Mouse (Mus musculus): ENCODE measurements around the gene Fignl2. TPM values are rescaled to one million over a fixed set of nuclear protein-coding genes. Genes with fewer than 3 reads are reported as not detected.

The Fignl2 gene
- polyA plus RNA-seq, 1 experiment from 2014 or later: 0.09 TPM

- no peaks in the 10 kb centered on the region for H3K4me1 ChIP-seq
- H3K9me3 ChIP-seq: no peaks in the 10 kb centered on the region
- H3K27ac ChIP-seq: no peak overlapping the region
- no peaks in the 10 kb centered on the region for H3K27me3 ChIP-seq (replicated peaks)
- no peaks in the 10 kb centered on the region for H3K36me3 ChIP-seq (replicated peaks)
- H3K4me3 ChIP-seq: no peak overlapping the region
- H3K9ac ChIP-seq: no peak overlapping the region
- 84% methylated on average over 10 of the region's 10 CpGs for WGBS
- ATAC-seq (replicated peaks): no peak
- H3K4me2 ChIP-seq: no peak overlapping the region
These were observed 27.6 kb upstream of the Fignl2 start for GRCm38 (mm10) chr15:101106011-101106410.

- H3K9me3 ChIP-seq: no peaks in the 10 kb centered on the region
- no peak overlapping the region for H3K4me2 ChIP-seq
- no peaks in the 10 kb centered on the region for H3K27me3 ChIP-seq (replicated peaks)
- H3K27ac ChIP-seq: no peak overlapping the region
- WGBS: 21% methylated on average over 12 of the region's 12 CpGs
- no peak overlapping the region for H3K9ac ChIP-seq
- no peaks in the 10 kb centered on the region for H3K4me1 ChIP-seq
- no peak overlapping the region for H3K4me3 ChIP-seq
- H3K36me3 ChIP-seq (replicated peaks): no peaks in the 10 kb centered on the region
- ATAC-seq (replicated peaks): no peak
These were observed 27.2 kb upstream of the Fignl2 start for GRCm38 (mm10) chr15:101105496-101105994.

- WGBS: 88% methylated on average over 9 of the region's 9 CpGs
- no peaks in the 10 kb centered on the region for H3K4me1 ChIP-seq
- no peak overlapping the region for H3K27ac ChIP-seq
- H3K36me3 ChIP-seq (replicated peaks): no peaks in the 10 kb centered on the region
- no peaks in the 10 kb centered on the region for H3K27me3 ChIP-seq (replicated peaks)
- H3K4me2 ChIP-seq: no peak overlapping the region
- H3K9ac ChIP-seq: no peak overlapping the region
- H3K9me3 ChIP-seq: no peaks in the 10 kb centered on the region
- no peak overlapping the region for H3K4me3 ChIP-seq
- ATAC-seq (replicated peaks): no peak
These were observed 25.4 kb upstream of the Fignl2 start for GRCm38 (mm10) chr15:101103605-101104304.

GRCm38 (mm10) chr15:101100996-101101395, 22.6 kb upstream of the Fignl2 start:
- Histone ChIP-seq H3K36me3 (replicated peaks) (no peaks in the 10 kb centered on the region), H3K4me1 (peaks cover 9% of the 10 kb centered on the region), H3K9me3 (no peaks in the 10 kb centered on the region), H3K4me2 (no peak overlapping the region), H3K27me3 (replicated peaks) (no peaks in the 10 kb centered on the region), H3K27ac (no peak overlapping the region), H3K4me3 (no peak overlapping the region), H3K9ac (no peak overlapping the region)
- WGBS: 89% methylated on average over 3 of the region's 3 CpGs
- no peak for ATAC-seq (replicated peaks)

- no peaks in the 10 kb centered on the region for H3K9me3 ChIP-seq
- peak overlapping the region; percentile 25 for H3K4me2 ChIP-seq
- no peak overlapping the region for H3K4me3 ChIP-seq
- no peaks in the 10 kb centered on the region for H3K27me3 ChIP-seq (replicated peaks)
- WGBS: 4% methylated on average over 27 of the region's 28 CpGs
- H3K4me1 ChIP-seq: peaks cover 19% of the 10 kb centered on the region
- H3K36me3 ChIP-seq (replicated peaks): no peaks in the 10 kb centered on the region
- no peak overlapping the region for H3K27ac ChIP-seq
- 0 out of 2 replicates have a peak, but pooled peaks have one; percentile 31 for ATAC-seq (replicated peaks)
- no peak overlapping the region for H3K9ac ChIP-seq
These were observed 19.8 kb upstream of the Fignl2 start for GRCm38 (mm10) chr15:101097985-101098651.

- ATAC-seq (replicated peaks): no peak
- no peak overlapping the region for H3K4me2 ChIP-seq
- WGBS: 63% methylated on average over 3 of the region's 3 CpGs
- no peak overlapping the region for H3K27ac ChIP-seq
- H3K4me3 ChIP-seq: no peak overlapping the region
- no peak overlapping the region for H3K9ac ChIP-seq
- H3K27me3 ChIP-seq (replicated peaks): no peaks in the 10 kb centered on the region
- peaks cover 27% of the 10 kb centered on the region for H3K4me1 ChIP-seq
- no peaks in the 10 kb centered on the region for H3K9me3 ChIP-seq
- no peaks in the 10 kb centered on the region for H3K36me3 ChIP-seq (replicated peaks)
These were observed 17.0 kb upstream of the Fignl2 start for GRCm38 (mm10) chr15:101095392-101095791.

- Histone ChIP-seq H3K4me2 (no peak overlapping the region), H3K4me3 (no peak overlapping the region), H3K27ac (no peak overlapping the region), H3K9me3 (no peaks in the 10 kb centered on the region), H3K4me1 (peaks cover 27% of the 10 kb centered on the region), H3K27me3 (replicated peaks) (no peaks in the 10 kb centered on the region), H3K36me3 (replicated peaks) (no peaks in the 10 kb centered on the region), H3K9ac (no peak overlapping the region)
- WGBS: 72% methylated on average over 9 of the region's 9 CpGs
- ATAC-seq (replicated peaks): no peak
These were observed 16.6 kb upstream of the Fignl2 start for GRCm38 (mm10) chr15:101094979-101095378.

- H3K4me2 ChIP-seq: no peak overlapping the region
- H3K9ac ChIP-seq: no peak overlapping the region
- peaks cover 27% of the 10 kb centered on the region for H3K4me1 ChIP-seq
- H3K4me3 ChIP-seq: no peak overlapping the region
- ATAC-seq (replicated peaks): no peak
- no peaks in the 10 kb centered on the region for H3K9me3 ChIP-seq
- 36% methylated on average over 6 of the region's 6 CpGs for WGBS
- H3K27me3 ChIP-seq (replicated peaks): no peaks in the 10 kb centered on the region
- no peaks in the 10 kb centered on the region for H3K36me3 ChIP-seq (replicated peaks)
- no peak overlapping the region for H3K27ac ChIP-seq
These were observed 15.6 kb upstream of the Fignl2 start for GRCm38 (mm10) chr15:101093988-101094387.

- Histone ChIP-seq H3K9ac (no peak overlapping the region), H3K4me1 (peaks cover 27% of the 10 kb centered on the region), H3K9me3 (no peaks in the 10 kb centered on the region), H3K27me3 (replicated peaks) (no peaks in the 10 kb centered on the region), H3K4me3 (no peak overlapping the region), H3K27ac (peak overlapping the region; percentile 63), H3K4me2 (peak overlapping the region; percentile 34), H3K36me3 (replicated peaks) (no peaks in the 10 kb centered on the region)
- peak; percentile 89 for ATAC-seq (replicated peaks)
- WGBS: 11% methylated on average over 25 of the region's 25 CpGs
These were observed 14.7 kb upstream of the Fignl2 start for GRCm38 (mm10) chr15:101092829-101093648.

- no peak overlapping the region for H3K4me3 ChIP-seq
- no peaks in the 10 kb centered on the region for H3K36me3 ChIP-seq (replicated peaks)
- no peaks in the 10 kb centered on the region for H3K9me3 ChIP-seq
- H3K4me1 ChIP-seq: peaks cover 24% of the 10 kb centered on the region
- 18% methylated on average over 14 of the region's 14 CpGs for WGBS
- H3K27me3 ChIP-seq (replicated peaks): no peaks in the 10 kb centered on the region
- peak overlapping the region; percentile 34; the same call in 1 of the 2 replicates for H3K4me2 ChIP-seq
- H3K9ac ChIP-seq: no peak overlapping the region
- peak; percentile 32; the same call in 1 of the 2 replicates for ATAC-seq (replicated peaks)
- peak overlapping the region; percentile 63 for H3K27ac ChIP-seq
These were observed 13.9 kb upstream of the Fignl2 start for GRCm38 (mm10) chr15:101092121-101092828.

- Histone ChIP-seq H3K4me3 (no peak overlapping the region), H3K9me3 (no peaks in the 10 kb centered on the region), H3K4me1 (peaks cover 24% of the 10 kb centered on the region), H3K9ac (no peak overlapping the region), H3K27ac (no peak overlapping the region), H3K4me2 (no peak overlapping the region), H3K36me3 (replicated peaks) (no peaks in the 10 kb centered on the region), H3K27me3 (replicated peaks) (no peaks in the 10 kb centered on the region)
- WGBS: 94% methylated on average over 8 of the region's 8 CpGs
- no peak for ATAC-seq (replicated peaks)
These were observed 13.2 kb upstream of the Fignl2 start for GRCm38 (mm10) chr15:101091551-101091950.
